Mouse (Mus musculus) thymus, adult 2 months (tissue): Measurements from ENCODE around the gene Wdr18. TPM values are rescaled to one million over a fixed set of nuclear protein-coding genes. Genes with fewer than 3 reads are reported as not detected.

Experiments
- DNase-seq: peaks from one replicate; pipeline ENCODE4 v3.0.0; 2021
- H3K27ac ChIP-seq: fragments of 200-500 bp; 2 replicates; pipeline ENCODE4 v1.5.1; 2012; ENCODE audit warnings: low read length, control low read depth; ENCODE audit not compliant: control insufficient read depth, insufficient read depth
- H3K27me3 ChIP-seq: fragments of 200-500 bp; 2 replicates; pipeline ENCODE4 v1.6.1; 2012; ENCODE audit warnings: mild to moderate bottlenecking, low read length, moderate library complexity, mixed read lengths; ENCODE audit not compliant: control insufficient read depth, insufficient read depth
- H3K36me3 ChIP-seq: fragments of 200-500 bp; 2 replicates; pipeline ENCODE4 v1.6.1; 2012; ENCODE audit warnings: mild to moderate bottlenecking, low read length, moderate library complexity; ENCODE audit not compliant: control insufficient read depth, insufficient read depth
- H3K4me1 ChIP-seq: fragments of 200-500 bp; replicated peaks from 2 replicates; pipeline ENCODE4 v1.6.1; 2012; ENCODE audit warnings: low read length; ENCODE audit not compliant: control insufficient read depth, insufficient read depth
- H3K4me3 ChIP-seq: fragments of 200-500 bp; 2 replicates; pipeline ENCODE4 v1.5.1; 2012; ENCODE audit warnings: mild to moderate bottlenecking, low read length, control low read depth, moderate library complexity; ENCODE audit not compliant: control insufficient read depth, insufficient read depth
- CTCF ChIP-seq: fragments of 200-500 bp; IDR thresholded peaks from 2 replicates; pipeline ENCODE4 v1.5.1; 2012; ENCODE audit warnings: mild to moderate bottlenecking, control low read depth, low read length, moderate library complexity, borderline replicate concordance; ENCODE audit not compliant: control insufficient read depth, poor library complexity, insufficient read depth; ENCODE audit errors: extremely low read depth
- POLR2A ChIP-seq: fragments of 200-500 bp; IDR thresholded peaks from 2 replicates; pipeline ENCODE4 v1.6.1; 2012; ENCODE audit warnings: mild to moderate bottlenecking, low read length, control low read depth, moderate library complexity; ENCODE audit not compliant: control insufficient read depth, poor library complexity, insufficient read depth; ENCODE audit errors: extremely low read depth
- WGBS: fragments of 180-500 bp; shearing (Covaris S2); methylation state at CpG from one replicate; pipeline ENCODE4 v1.1.7; 2018; 5-methylcytosine and 5-hydroxymethylcytosine counted together
- polyA plus RNA-seq: library from polyadenylated mRNA; depleted of rRNA; stranded (reverse); fragments of >200 nt; gene quantifications from 2 replicates; pipeline ENCODE4 v1.2.3, GENCODE M21; 2012

Wdr18 gene
- polyA plus RNA-seq, 1 experiment, result 74.5 TPM

DNA sequence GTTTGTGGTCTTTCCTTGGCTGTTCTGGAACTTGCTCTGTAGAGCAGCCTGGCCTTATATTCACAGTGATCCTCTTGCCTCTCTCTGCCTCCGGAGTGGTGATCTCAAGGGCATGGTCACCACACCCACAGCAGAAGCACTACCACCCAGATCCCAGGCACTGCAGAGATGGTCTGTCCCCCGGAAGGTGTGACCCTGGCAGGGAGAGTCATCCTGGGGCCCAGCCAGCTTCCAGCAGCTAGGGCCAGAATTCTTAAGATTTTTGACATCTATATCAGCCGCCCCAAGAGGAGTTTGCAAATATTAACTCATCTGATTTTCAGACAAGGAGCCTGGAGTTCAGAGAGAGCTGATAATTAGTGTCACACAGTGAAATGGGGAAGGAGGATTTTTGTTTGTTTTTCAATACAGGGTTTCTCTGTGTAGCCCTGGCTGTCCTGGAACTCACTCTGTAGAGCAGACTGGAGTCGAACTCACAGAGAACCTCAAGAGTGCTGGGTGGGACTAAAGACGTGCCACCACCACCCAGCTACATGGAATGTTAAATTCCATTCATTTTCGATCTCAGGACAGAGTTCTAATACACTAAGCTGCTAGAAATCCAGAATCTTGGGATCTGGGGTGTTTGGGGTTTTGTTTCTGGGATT is 26.4 kb downstream of the Wdr18 start:
- Histone ChIP-seq H3K27me3 (no peaks in the 10 kb centered on the region), H3K4me1 (peaks cover 57% of the 10 kb centered on the region), H3K4me3 (peak overlapping the region; percentile 50), H3K27ac (peak overlapping the region; percentile 95), H3K36me3 (no peaks in the 10 kb centered on the region)
- TF ChIP-seq CTCF, result no peak
- no peak for TF ChIP-seq POLR2A
- 26% methylated on average over 6 of the region's 6 CpGs for WGBS
- no peak for DNase-seq

DNA sequence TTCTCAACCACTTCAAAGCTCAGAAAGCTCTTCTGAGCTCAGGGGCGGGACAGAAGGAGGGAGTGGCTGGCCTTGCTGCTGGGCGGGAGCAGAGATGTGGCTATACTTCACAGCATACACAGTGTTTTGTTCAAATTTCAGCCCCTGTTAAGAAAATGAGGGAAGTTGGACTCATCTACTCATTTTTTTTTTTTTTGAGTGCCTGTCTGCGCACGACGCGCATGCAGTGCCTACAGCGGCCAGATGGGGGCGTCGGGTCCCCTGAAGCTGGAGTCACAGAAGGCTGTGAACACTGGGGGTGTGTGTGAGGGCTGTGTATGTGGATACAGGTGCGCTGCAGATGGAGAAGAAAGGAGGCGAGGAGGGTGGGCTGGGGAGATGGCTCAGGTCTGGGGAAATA is 27.0 kb downstream of the Wdr18 start:
- Histone ChIP-seq H3K4me3 (no peak overlapping the region), H3K36me3 (0 out of 2 replicates have a peak, but pooled peaks cover under 1% of the 10 kb centered on the region), H3K27me3 (no peaks in the 10 kb centered on the region), H3K4me1 (peaks cover 57% of the 10 kb centered on the region), H3K27ac (peak overlapping the region; percentile 69)
- WGBS, result 1% methylated on average over 11 of the region's 11 CpGs
- TF ChIP-seq POLR2A (no peak), CTCF (peak; percentile 97)
- peak; percentile 91 for DNase-seq

DNA sequence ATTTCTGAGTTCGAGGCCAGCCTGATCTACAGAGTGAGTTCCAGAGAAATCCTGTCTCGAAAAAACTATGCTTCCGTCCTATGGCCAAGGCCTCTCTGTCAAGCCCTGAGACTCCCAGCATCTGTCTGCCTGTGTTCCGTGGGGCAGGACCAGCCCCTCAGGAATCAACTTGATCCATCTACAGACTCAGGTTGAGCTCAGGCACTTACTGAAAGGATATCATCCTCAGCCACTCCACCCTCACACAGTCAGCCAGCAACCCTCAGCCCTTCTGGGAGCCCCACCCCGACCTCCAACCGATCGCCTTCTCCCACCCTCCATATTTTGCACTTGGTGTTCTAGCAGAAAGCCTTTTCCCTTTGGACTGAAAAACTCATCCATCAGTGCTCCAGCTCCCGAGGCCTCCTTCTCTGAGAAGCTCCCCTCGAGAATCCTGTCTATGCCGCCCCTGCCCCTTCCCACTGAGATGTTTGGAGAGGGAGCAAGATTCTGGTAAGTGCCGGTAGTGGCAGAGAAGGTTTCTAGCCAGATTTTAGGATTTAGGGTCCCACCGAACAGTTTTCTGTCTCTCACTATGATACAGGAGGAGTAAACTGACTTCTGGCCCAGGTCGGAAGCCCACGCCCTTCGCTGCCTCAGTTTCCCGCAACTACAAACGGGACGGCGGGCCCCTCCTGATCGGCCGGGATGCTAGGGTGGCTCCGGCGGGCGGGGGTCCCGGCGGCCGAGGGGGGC is 28.0 kb downstream of the Wdr18 start:
- Histone ChIP-seq H3K27me3 (no peaks in the 10 kb centered on the region), H3K36me3 (0 out of 2 replicates have a peak, but pooled peaks cover 5% of the 10 kb centered on the region), H3K4me3 (peak overlapping the region; percentile 53), H3K27ac (peak overlapping the region; percentile 69), H3K4me1 (peaks cover 52% of the 10 kb centered on the region)
- no peak for DNase-seq
- WGBS, result 29% methylated on average over 27 of the region's 27 CpGs
- TF ChIP-seq CTCF (no peak), POLR2A (no peak)

DNA sequence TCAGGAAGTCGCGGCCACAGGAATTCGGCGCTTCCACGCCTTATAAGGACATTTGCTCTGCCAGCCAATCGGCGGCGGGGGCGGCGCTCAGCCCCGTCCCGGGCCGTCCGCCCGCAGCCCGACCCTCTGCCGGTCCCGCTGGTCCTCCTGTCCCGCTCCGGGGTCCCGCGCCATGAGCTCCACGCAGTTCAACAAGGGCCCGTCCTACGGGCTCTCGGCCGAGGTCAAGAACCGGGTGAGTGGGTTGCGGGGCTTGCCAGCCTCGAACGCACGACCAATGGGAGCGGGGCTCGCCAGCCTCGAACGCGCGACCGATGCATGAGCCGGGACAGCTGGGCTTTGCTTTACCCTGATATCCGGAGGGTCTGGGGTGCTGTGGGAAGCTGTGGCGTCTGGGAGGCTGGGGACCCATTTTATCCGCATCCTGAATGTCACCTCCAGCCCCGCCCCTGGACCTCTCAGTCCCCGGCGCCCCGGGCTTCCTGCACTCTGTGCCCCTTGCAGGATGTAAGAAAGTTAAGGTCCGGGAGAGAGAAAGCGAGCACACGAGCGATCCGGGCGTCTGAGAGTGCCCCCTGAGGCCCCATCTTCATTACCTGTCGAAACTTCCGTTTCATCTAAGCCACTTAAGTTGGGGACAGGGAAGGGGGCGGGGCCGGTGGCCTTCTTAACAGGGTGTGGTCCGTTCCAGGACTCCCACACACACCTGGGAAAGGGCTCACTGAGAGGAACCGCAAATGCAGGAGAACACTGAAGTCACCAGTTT is 28.7 kb downstream of the Wdr18 start, which contains the start of gene Cnn2:
Gene Cnn2 (plus strand): TSS at position 79 of the 766 bp plus-strand sequence.
- H3K4me1 ChIP-seq, result peaks cover 44% of the 10 kb centered on the region
- H3K27ac ChIP-seq, result peak within 1 kb of the TSS; percentile 69
- no peaks in the 10 kb centered on the region for H3K27me3 ChIP-seq
- DNase-seq, result peak; percentile 63
- peaks cover 9% of the 10 kb centered on the region; the same call in 1 of the 2 replicates for H3K36me3 ChIP-seq
- 1% methylated on average over 59 of the region's 59 CpGs for WGBS
- peak within 1 kb of the TSS; percentile 53 for H3K4me3 ChIP-seq
- TF ChIP-seq CTCF (no peak), POLR2A (peak; percentile 38; the same call in 1 of the 2 replicates)

DNA sequence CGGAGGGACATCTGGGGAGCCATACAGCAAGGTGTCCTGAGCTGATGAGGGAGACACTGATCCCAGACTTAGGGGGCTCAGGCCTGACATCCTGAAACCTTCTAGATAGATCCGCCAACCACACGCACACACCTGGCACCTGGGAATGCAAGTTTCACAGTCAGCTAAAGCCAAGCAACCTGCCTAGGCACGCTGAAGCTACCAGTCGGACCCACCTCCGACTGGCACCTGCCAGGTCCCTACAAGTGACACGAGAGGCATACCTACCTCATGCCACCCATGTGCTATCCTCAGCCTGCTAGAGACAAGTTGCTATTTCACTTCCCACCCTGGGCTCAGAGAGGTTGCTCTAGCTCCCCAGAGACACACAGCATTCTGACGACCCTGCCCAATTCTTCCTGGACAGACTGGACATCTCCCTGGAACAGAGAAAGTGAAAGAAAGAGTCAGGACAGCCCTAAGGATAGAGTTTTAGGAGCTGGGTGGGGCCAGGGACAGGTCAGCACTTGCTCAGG is 29.4 kb downstream of the Wdr18 start:
- WGBS, result 55% methylated on average over 8 of the region's 8 CpGs
- Histone ChIP-seq H3K27ac (peak overlapping the region; percentile 14; the same call in 1 of the 2 replicates), H3K4me3 (peak overlapping the region; percentile 53), H3K4me1 (peaks cover 47% of the 10 kb centered on the region), H3K36me3 (peaks cover 14% of the 10 kb centered on the region), H3K27me3 (no peaks in the 10 kb centered on the region)
- DNase-seq, result no peak
- TF ChIP-seq CTCF, result no peak
- TF ChIP-seq POLR2A, result no peak

DNA sequence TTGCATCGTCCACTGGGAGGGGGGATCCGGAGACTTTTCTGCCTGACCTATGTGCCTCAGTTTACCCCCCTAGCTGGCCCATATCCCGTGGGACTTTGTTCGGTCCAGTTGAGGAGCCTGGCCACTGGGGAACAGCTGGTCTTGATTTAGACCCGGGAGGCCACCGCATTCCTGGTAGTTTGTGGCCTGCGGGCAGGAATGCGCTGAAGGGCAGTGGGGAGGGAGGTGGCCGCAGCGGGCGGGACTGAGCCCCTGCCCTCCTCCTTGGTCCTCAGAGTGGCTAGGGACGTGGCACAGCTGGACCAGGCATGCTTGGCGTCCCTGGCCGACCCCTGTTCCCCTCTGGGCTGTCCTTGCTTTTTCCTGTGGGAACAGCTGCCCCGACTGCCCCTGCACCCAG is 29.9 kb downstream of the Wdr18 start:
- Histone ChIP-seq H3K4me3 (no peak overlapping the region), H3K4me1 (peaks cover 52% of the 10 kb centered on the region), H3K27me3 (no peaks in the 10 kb centered on the region), H3K36me3 (peaks cover 16% of the 10 kb centered on the region), H3K27ac (no peak overlapping the region)
- DNase-seq, result no peak
- 78% methylated on average over 15 of the region's 15 CpGs for WGBS
- TF ChIP-seq POLR2A (no peak), CTCF (no peak)

DNA sequence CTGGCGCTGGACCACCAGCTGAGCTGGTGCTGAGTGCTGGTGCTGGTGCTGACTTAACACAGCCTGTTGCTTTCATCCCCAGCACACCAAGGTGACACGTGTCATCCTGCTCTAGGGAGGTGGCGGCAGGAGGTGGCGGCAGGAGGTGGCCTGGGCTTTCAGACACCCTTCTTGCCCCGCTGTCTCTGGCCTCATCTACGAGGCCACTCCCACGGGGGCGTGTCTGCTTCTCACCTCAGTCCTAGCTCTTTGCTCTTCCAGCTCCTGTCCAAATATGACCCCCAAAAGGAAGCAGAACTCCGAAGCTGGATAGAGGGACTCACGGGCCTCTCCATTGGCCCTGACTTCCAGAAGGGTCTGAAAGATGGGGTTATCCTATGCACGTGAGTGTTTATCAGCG is 31.1 kb downstream of the Wdr18 start:
- 95% methylated on average over 12 of the region's 12 CpGs for WGBS
- Histone ChIP-seq H3K36me3 (peaks cover 16% of the 10 kb centered on the region), H3K4me3 (no peak overlapping the region)

More for the DNA sequence above, 31.1 kb downstream of the Wdr18 start:
- no peak for DNase-seq
- H3K4me1 ChIP-seq, result peaks cover 60% of the 10 kb centered on the region
- no peak overlapping the region for H3K27ac ChIP-seq
- H3K27me3 ChIP-seq, result no peaks in the 10 kb centered on the region
- TF ChIP-seq CTCF, result no peak
- TF ChIP-seq POLR2A, result no peak
